Mouse (Mus musculus): ENCODE results near the gene Rptor. TPM values are rescaled to one million over a fixed set of nuclear protein-coding genes. Genes with fewer than 3 reads are reported as not detected.
A peak's percentile ranks its signal among the peaks of the same experiment; 100 is the strongest.

Gene Rptor
- polyA plus RNA-seq, 1 experiment from 2014 or later, result 10.8 TPM

DNA sequence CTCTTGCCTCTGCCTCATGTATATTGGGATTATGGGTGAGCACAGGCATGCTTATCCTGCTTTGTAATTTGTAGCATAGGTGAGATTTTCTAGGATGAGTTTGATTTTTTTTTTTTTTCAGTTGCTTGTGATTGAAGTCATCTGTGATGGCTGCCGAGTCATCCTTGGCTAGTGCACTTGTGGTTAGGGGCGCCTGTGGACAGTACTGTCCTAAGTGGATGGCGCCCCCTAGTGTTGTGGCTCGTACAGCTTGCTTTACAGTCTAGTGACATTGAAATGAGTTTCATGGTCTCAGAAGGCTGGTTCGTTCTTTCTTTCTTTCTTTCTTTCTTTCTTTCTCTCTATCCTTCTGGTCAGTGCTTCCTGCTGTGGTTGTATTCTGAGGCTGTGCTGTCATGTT lies 16.1 kb downstream of the Rptor start:
- Histone ChIP-seq H3K27me3 (ENCODE audit: control insufficient read depth, insufficient read depth, low read length) (no peaks in the 10 kb centered on the region), H3K4me3 (replicated peaks; ENCODE audit: low read depth, low read length) (no peak overlapping the region), H3K36me3 (ENCODE audit: control insufficient read depth, insufficient read depth, low read length) (no peaks in the 10 kb centered on the region), H3K4me1 (ENCODE audit: control insufficient read depth, insufficient read depth, low read length) (no peaks in the 10 kb centered on the region), H3K4me2 (ENCODE audit: low read length) (no peak overlapping the region), H3K27ac (replicated peaks; ENCODE audit: low read depth, low read length) (no peak overlapping the region), H3K9me3 (ENCODE audit: control insufficient read depth, low read length) (no peaks in the 10 kb centered on the region), H3K9ac (replicated peaks; ENCODE audit: low read length) (no peak overlapping the region)
- 48% methylated on average over 5 of the region's 5 CpGs for WGBS
- ATAC-seq (ENCODE audit: low FRiP score, low TSS enrichment), result no peak
- DNase-seq, result peak; percentile 85

DNA sequence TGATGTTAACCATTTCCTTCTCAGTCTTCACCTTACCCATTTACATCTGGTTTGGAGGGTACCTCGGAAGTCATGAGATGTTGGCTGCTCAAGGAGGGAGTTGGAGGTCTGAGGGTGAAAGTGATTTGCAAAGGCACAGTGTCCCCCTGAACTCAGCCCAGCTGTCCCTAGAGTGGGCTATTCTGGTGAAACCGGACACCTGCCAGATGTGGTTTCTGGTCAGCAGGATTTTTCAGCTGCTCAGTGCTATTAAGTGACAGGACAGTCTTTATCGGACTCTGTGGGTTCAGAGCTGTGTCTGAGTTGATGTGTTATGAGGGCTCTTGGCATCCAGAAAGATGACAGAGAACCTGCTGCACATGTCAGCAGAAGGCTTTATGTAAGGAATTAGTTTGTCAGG lies 18.6 kb downstream of the Rptor start:
- H3K27me3 ChIP-seq (ENCODE audit: control insufficient read depth, insufficient read depth, low read length), result no peaks in the 10 kb centered on the region
- H3K4me1 ChIP-seq (ENCODE audit: control insufficient read depth, insufficient read depth, low read length), result no peaks in the 10 kb centered on the region
- no peaks in the 10 kb centered on the region for H3K36me3 ChIP-seq (ENCODE audit: control insufficient read depth, insufficient read depth, low read length)
- no peaks in the 10 kb centered on the region for H3K9me3 ChIP-seq (ENCODE audit: control insufficient read depth, low read length)
- no peak overlapping the region for H3K4me3 ChIP-seq (replicated peaks; ENCODE audit: low read depth, low read length)
- DNase-seq (no peak), ATAC-seq (ENCODE audit: low FRiP score, low TSS enrichment) (no peak)
- no peak overlapping the region for H3K27ac ChIP-seq (replicated peaks; ENCODE audit: low read depth, low read length)
- H3K9ac ChIP-seq (replicated peaks; ENCODE audit: low read length), result no peak overlapping the region
- H3K4me2 ChIP-seq (ENCODE audit: low read length), result no peak overlapping the region
- 88% methylated on average over 3 of the region's 3 CpGs for WGBS

DNA sequence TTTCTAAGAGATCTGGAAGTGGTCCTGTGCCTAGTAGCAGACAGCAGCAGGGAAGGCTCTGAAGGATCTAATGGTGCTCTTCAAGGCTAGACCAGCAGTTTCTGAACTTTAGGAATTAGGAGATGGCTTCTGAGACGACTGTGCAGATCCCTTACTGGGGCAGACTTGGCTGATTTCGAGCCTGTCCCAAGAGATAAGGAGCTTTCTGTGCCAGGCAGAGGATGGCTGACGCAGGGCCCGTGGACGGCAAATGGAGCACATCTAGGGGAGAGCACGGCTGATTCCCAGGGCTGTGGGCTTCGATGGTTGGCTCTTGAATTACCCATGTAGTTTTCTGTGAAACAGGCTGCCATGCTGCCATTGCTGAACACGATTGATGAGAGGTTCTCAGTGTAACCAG lies 21.1 kb downstream of the Rptor start:
- H3K4me3 ChIP-seq (replicated peaks; ENCODE audit: low read depth, low read length), result no peak overlapping the region
- H3K27ac ChIP-seq (replicated peaks; ENCODE audit: low read depth, low read length), result no peak overlapping the region
- DNase-seq, result no peak
- no peaks in the 10 kb centered on the region for H3K36me3 ChIP-seq (ENCODE audit: control insufficient read depth, insufficient read depth, low read length)
- ATAC-seq (ENCODE audit: low FRiP score, low TSS enrichment), result no peak
- H3K9ac ChIP-seq (replicated peaks; ENCODE audit: low read length), result no peak overlapping the region
- H3K27me3 ChIP-seq (ENCODE audit: control insufficient read depth, insufficient read depth, low read length), result no peaks in the 10 kb centered on the region
- no peaks in the 10 kb centered on the region for H3K9me3 ChIP-seq (ENCODE audit: control insufficient read depth, low read length)
- H3K4me2 ChIP-seq (ENCODE audit: low read length), result no peak overlapping the region
- H3K4me1 ChIP-seq (ENCODE audit: control insufficient read depth, insufficient read depth, low read length), result no peaks in the 10 kb centered on the region
- WGBS, result 86% methylated on average over 8 of the region's 8 CpGs

DNA sequence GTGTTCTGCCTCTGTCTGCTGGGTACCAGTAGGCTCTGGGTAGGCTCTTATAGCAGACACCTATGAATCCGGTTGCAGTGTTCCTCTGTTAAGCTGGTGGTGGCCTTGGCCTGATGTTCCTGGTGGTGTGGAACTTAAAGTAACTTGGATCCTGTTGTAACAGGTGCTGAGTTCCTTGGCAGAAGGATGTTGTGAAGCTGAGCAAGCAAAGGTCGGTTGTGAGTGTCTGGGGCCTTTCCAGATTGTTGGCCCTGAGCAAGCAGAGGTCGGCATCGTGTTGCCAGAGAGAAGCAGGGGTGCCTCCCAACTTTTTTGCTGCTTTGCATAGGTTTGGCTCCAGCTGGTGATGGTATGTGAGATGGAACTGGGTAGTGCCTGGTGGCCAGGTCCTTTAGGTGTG lies 21.7 kb downstream of the Rptor start:
- ATAC-seq (ENCODE audit: low FRiP score, low TSS enrichment), result no peak
- WGBS, result 87% methylated on average over 4 of the region's 4 CpGs

DNA sequence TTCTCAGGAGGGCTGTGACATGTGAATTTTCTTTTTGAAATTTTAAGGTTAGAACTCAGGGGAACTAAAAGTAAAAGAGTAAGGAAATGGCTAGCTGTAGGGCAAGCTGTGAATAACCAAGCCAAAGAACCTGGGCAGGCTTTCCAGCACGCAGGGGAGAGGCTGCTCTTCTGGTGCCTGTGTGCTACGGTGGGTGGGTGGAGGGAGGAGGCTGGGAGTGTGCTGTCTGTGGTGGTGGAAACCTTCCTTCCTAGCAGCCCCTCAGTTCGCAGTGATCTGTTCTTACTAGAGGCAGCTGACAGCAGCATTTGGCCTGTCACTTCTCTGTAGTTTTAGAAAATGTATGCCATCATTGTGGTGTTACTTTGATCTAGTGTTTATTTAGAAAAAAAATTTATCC lies 22.2 kb downstream of the Rptor start:
- no peak for ATAC-seq (ENCODE audit: low FRiP score, low TSS enrichment)
- H3K9ac ChIP-seq (replicated peaks; ENCODE audit: low read length), result no peak overlapping the region
- no peak overlapping the region for H3K4me2 ChIP-seq (ENCODE audit: low read length)
- no peak overlapping the region for H3K27ac ChIP-seq (replicated peaks; ENCODE audit: low read depth, low read length)
- 0 out of 2 replicates have a peak, but pooled peaks cover 2% of the 10 kb centered on the region for H3K4me1 ChIP-seq (ENCODE audit: control insufficient read depth, insufficient read depth, low read length)
- WGBS, result 55% methylated on average over 3 of the region's 3 CpGs
- DNase-seq, result no peak
- no peaks in the 10 kb centered on the region for H3K36me3 ChIP-seq (ENCODE audit: control insufficient read depth, insufficient read depth, low read length)
- H3K9me3 ChIP-seq (ENCODE audit: control insufficient read depth, low read length), result no peaks in the 10 kb centered on the region
- H3K27me3 ChIP-seq (ENCODE audit: control insufficient read depth, insufficient read depth, low read length), result no peaks in the 10 kb centered on the region
- H3K4me3 ChIP-seq (replicated peaks; ENCODE audit: low read depth, low read length), result no peak overlapping the region

More for the DNA sequence above, 21.7 kb downstream of the Rptor start:
- Histone ChIP-seq H3K4me3 (replicated peaks; ENCODE audit: low read depth, low read length) (no peak overlapping the region), H3K36me3 (ENCODE audit: control insufficient read depth, insufficient read depth, low read length) (no peaks in the 10 kb centered on the region), H3K27me3 (ENCODE audit: control insufficient read depth, insufficient read depth, low read length) (no peaks in the 10 kb centered on the region), H3K9ac (replicated peaks; ENCODE audit: low read length) (no peak overlapping the region), H3K4me1 (ENCODE audit: control insufficient read depth, insufficient read depth, low read length) (no peaks in the 10 kb centered on the region), H3K4me2 (ENCODE audit: low read length) (no peak overlapping the region), H3K27ac (replicated peaks; ENCODE audit: low read depth, low read length) (no peak overlapping the region), H3K9me3 (ENCODE audit: control insufficient read depth, low read length) (no peaks in the 10 kb centered on the region)
- DNase-seq, result no peak

DNA sequence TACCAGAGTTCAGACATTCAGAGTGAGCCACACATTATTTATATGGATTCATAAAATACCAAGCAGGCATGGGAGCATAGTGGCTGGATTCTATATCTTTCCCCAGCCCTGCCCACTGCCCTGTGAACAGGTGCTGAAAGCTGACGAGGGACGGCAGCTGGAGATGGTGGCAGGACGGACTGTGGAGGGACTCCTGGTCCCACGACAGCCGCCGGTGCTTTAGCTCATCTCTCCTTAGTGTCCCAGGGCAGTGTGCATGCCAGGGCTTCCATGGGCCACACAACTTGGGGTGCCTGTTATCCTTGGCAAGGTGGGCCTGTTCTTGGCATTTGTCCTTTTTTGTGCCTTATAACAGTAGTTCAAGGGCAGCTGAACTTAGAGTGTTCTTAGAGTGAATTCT lies 22.8 kb downstream of the Rptor start:
- 82% methylated on average over 6 of the region's 6 CpGs for WGBS
- Histone ChIP-seq H3K4me1 (ENCODE audit: control insufficient read depth, insufficient read depth, low read length) (0 out of 2 replicates have a peak, but pooled peaks cover 5% of the 10 kb centered on the region), H3K27me3 (ENCODE audit: control insufficient read depth, insufficient read depth, low read length) (no peaks in the 10 kb centered on the region), H3K4me3 (replicated peaks; ENCODE audit: low read depth, low read length) (no peak overlapping the region), H3K27ac (replicated peaks; ENCODE audit: low read depth, low read length) (no peak overlapping the region), H3K9ac (replicated peaks; ENCODE audit: low read length) (no peak overlapping the region), H3K4me2 (ENCODE audit: low read length) (no peak overlapping the region), H3K36me3 (ENCODE audit: control insufficient read depth, insufficient read depth, low read length) (no peaks in the 10 kb centered on the region), H3K9me3 (ENCODE audit: control insufficient read depth, low read length) (no peaks in the 10 kb centered on the region)
- ATAC-seq (ENCODE audit: low FRiP score, low TSS enrichment) (no peak), DNase-seq (no peak)

DNA sequence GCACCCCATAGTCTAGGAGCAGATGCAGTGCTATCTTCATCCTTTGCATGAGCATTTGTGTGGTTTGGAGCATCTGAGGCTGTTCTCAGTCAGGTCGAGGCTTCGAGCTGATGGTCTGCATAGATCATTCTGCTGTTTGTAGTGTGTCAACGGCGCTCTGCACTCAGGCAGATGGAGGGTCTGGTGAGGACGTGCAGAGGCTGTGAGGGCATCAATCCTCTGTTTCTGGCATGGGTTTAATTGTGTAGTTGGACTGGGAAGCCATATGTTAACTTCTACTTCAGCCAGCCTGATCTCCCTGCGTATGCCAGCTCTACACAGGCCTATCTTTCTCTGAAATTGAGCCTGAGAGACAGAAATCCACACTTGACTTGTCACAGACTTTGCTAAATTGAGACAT lies 23.2 kb downstream of the Rptor start:
- Histone ChIP-seq H3K4me2 (ENCODE audit: low read length) (no peak overlapping the region), H3K27ac (replicated peaks; ENCODE audit: low read depth, low read length) (no peak overlapping the region), H3K36me3 (ENCODE audit: control insufficient read depth, insufficient read depth, low read length) (no peaks in the 10 kb centered on the region), H3K27me3 (ENCODE audit: control insufficient read depth, insufficient read depth, low read length) (no peaks in the 10 kb centered on the region), H3K9me3 (ENCODE audit: control insufficient read depth, low read length) (no peaks in the 10 kb centered on the region), H3K4me1 (ENCODE audit: control insufficient read depth, insufficient read depth, low read length) (0 out of 2 replicates have a peak, but pooled peaks cover 6% of the 10 kb centered on the region), H3K4me3 (replicated peaks; ENCODE audit: low read depth, low read length) (no peak overlapping the region), H3K9ac (replicated peaks; ENCODE audit: low read length) (no peak overlapping the region)
- WGBS, result 89% methylated on average over 6 of the region's 6 CpGs
- ATAC-seq (ENCODE audit: low FRiP score, low TSS enrichment) (no peak), DNase-seq (no peak)

DNA sequence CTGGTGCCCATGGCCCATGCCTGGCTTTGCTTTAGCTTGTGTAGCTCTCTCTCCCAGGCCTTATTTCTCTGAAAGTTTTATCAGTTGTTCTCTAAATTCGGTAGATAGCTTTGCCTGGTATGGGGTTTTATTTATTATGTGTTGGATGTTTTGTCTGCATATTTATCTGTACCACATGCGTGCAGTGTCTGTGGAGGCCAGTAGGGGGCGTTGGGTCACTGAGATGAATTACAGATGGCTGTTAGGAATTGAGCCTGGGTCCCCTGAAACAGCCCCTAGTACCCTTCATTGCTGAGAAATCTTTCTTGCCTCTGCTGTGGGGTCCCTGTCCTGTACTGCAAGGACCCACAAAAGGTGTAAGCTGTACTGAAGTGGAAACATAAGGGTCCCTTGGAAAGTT lies 24.5 kb downstream of the Rptor start:
- 71% methylated on average over 3 of the region's 3 CpGs for whole genome bisulfite sequencing
- DNase-seq (no peak), ATAC-seq (ENCODE audit: low FRiP score, low TSS enrichment) (no peak)
- Histone ChIP-seq H3K36me3 (ENCODE audit: control insufficient read depth, insufficient read depth, low read length) (no peaks in the 10 kb centered on the region), H3K4me2 (ENCODE audit: low read length) (no peak overlapping the region), H3K27me3 (ENCODE audit: control insufficient read depth, insufficient read depth, low read length) (no peaks in the 10 kb centered on the region), H3K4me1 (ENCODE audit: control insufficient read depth, insufficient read depth, low read length) (0 out of 2 replicates have a peak, but pooled peaks cover 6% of the 10 kb centered on the region), H3K9ac (replicated peaks; ENCODE audit: low read length) (no peak overlapping the region), H3K27ac (replicated peaks; ENCODE audit: low read depth, low read length) (no peak overlapping the region), H3K9me3 (ENCODE audit: control insufficient read depth, low read length) (no peaks in the 10 kb centered on the region), H3K4me3 (replicated peaks; ENCODE audit: low read depth, low read length) (no peak overlapping the region)

DNA sequence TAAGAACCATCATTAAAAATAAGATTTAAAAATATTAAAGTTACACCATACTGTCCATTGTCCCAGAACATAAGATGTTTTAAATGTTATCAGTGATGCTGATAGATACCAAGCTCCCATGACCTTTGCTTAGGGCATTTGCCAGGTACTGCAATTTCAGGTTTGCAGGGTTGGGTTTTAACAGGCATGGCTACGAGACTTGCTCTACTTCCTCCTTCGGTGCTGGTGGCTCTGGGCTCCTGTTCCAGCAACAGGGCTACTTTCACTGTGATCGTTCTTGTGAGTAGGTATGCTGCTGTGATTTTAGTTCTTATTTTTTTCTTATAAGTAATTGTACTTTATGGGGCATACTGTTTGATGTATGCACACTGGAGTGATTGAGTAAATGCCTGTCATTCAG lies 26.4 kb downstream of the Rptor start:
- WGBS, result 95% methylated on average over 3 of the region's 3 CpGs
- H3K4me1 ChIP-seq (ENCODE audit: control insufficient read depth, insufficient read depth, low read length), result 0 out of 2 replicates have a peak, but pooled peaks cover 6% of the 10 kb centered on the region
- no peak overlapping the region for H3K9ac ChIP-seq (replicated peaks; ENCODE audit: low read length)
- no peak overlapping the region for H3K4me2 ChIP-seq (ENCODE audit: low read length)
- H3K27ac ChIP-seq (replicated peaks; ENCODE audit: low read depth, low read length), result no peak overlapping the region
- no peaks in the 10 kb centered on the region for H3K9me3 ChIP-seq (ENCODE audit: control insufficient read depth, low read length)
- H3K4me3 ChIP-seq (replicated peaks; ENCODE audit: low read depth, low read length), result no peak overlapping the region
- no peaks in the 10 kb centered on the region for H3K27me3 ChIP-seq (ENCODE audit: control insufficient read depth, insufficient read depth, low read length)
- ATAC-seq (ENCODE audit: low FRiP score, low TSS enrichment), result no peak
- H3K36me3 ChIP-seq (ENCODE audit: control insufficient read depth, insufficient read depth, low read length), result no peaks in the 10 kb centered on the region
- no peak for DNase-seq

Data from midbrain, embryonic 14.5 days (tissue).